Mouse (Mus musculus): ENCODE measurements at regions not wholly inside any gene's neighbourhood (a gene's known extent, or its start where the extent isn't known, plus 50 kb on each side); places are given as distances from the start of the nearest gene placed in this dataset.

DNA sequence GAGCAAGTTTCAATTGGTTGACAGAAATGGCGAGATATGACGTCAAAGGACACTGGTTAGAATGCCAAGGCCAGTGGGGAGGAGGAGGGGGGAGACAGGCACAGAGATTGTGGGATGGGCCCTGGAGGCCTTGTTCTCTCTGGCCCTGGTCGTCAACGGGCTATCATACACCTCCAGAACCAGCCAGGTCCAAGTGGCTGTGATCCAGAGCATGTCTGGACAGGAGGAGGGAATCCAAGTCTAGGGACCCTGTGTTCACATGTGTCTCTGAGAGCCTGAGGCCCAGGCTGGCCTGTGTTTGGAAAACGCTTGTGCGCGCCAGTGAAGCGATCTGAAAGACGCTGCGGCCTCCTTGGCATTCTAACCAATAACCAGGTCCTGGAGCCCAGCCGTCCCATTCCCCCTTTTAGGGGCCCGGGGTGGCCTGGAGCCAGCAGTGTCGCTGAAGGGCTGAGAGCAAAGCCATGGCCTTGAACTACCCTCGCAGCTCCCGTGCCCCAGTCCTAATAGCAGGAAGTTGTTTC lies 65.1 kb upstream of the Ppara start:
- TF ChIP-seq CTCF (IDR thresholded peaks at IDR 0.05; ENCODE audit: borderline replicate concordance, insufficient read depth, low read length) (no peak), POLR2A (IDR thresholded peaks at IDR 0.05; ENCODE audit: low read depth, low read length) (peak; percentile 42; the same call in 1 of the 2 replicates)
